Mouse (Mus musculus) right cerebral cortex, postnatal 4 days (tissue): ENCODE measurements around the gene Rbl2.
A peak's percentile ranks its signal among the peaks of the same experiment; 100 is the strongest.

Source experiments
- DNase-seq: peaks from one replicate; pipeline ENCODE4 v3.0.0-alpha.2; 2022

The Rbl2 gene

GRCm38 (mm10) chr8:91111868-91112477, 42.1 kb downstream of the Rbl2 start:
- DNase-seq: no peak

DNA sequence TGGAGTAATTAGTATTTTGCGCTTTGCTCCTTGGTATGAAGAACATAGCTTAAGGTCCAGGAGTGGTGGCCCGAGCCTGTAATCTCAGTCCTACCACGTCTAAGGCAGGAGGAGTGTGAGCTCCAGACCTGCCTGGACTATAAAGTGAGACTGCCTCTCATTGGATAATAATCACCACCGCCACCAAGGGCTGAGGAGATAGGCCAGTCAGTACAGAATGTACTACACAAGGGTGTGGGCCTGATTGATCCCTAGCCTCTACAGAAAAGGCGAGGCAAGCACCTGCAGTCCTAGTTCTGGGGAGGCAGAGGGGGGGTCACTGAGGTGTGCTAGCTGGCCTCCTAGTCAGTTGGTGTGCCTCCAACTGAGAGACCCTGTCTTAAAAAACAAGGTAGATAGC, 44.6 kb downstream of the Rbl2 start:
- DNase-seq: no peak

- no peak for DNase-seq
Observed at GRCm38 (mm10) chr8:91114910-91115309, 45.1 kb downstream of the Rbl2 start.

DNA sequence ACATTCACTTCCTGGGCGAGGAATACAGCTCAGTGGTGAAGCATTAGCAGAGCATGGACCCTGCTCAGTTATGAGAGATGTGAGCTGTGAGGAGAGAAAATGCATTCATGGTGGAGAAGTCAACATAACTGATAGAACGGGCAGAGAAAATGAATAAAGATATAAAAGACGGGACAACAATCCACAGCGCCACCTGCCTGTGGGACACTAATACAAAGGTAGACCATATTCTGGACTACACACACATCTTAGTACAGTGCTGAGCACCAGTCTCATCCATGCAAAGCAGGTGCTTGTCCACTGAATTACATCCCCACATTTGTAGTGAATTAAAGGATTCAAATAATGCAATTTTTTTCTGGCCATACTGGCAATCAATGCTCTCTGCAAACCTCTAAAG, 47.7 kb downstream of the Rbl2 start:
- no peak for DNase-seq

- no peak for DNase-seq
Observed at GRCm38 (mm10) chr8:91118131-91118530, 48.3 kb downstream of the Rbl2 start.

GRCm38 (mm10) chr8:91124315-91124714, 54.5 kb downstream of the Rbl2 start:
- no peak for DNase-seq

- no peak for DNase-seq
Observed at GRCm38 (mm10) chr8:91126786-91127185, 56.9 kb downstream of the Rbl2 start.

GRCm38 (mm10) chr8:91132731-91133130, 62.9 kb downstream of the Rbl2 start:
- no peak for DNase-seq

GRCm38 (mm10) chr8:91133441-91134069, 63.7 kb downstream of the Rbl2 start:
- DNase-seq: no peak

DNA sequence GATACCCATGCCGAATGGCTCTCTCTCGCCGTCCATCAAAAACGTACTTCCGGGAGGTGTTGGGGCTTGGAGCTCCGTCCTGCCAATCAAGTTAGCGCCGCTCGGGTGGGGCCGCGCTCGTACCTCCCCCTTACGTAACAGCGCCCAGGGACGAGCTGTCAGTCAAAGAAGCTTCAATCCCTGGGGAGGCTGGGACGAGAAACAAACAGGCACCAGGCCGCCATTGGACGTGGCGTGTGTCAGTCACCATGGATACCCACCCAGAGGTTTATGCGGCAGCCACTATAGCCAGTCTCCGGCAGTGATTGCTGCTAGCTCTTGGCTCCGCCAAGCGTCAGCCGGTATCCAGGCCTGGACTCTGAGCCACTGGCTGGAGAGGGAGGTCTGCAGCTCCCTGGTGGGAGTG, 64.2 kb downstream of the Rbl2 start:
- peak; percentile 99 for DNase-seq

DNA sequence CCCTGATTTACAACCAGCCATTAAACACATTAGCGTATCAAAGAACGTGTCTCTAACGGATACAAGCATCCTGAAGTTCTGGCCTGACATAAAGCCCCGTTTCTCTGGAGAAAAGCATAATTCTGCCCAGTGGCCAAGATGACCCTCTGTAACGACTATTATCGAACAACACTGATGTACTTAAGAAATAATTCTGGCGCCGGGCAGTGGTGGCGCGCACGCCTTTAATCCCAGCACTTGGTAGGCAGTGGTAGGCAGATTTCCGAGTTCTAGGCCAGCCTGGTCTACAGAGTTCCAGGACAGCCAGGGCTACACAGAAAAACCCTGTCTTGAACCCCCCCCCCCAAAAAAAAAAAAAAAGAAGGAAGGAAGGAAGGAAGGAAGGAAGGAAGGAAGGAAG, 64.8 kb downstream of the Rbl2 start:
- DNase-seq: no peak

- no peak for DNase-seq
Observed at GRCm38 (mm10) chr8:91135308-91136181, 65.7 kb downstream of the Rbl2 start.

GRCm38 (mm10) chr8:91140828-91141227, 71.0 kb downstream of the Rbl2 start:
- DNase-seq: no peak

DNA sequence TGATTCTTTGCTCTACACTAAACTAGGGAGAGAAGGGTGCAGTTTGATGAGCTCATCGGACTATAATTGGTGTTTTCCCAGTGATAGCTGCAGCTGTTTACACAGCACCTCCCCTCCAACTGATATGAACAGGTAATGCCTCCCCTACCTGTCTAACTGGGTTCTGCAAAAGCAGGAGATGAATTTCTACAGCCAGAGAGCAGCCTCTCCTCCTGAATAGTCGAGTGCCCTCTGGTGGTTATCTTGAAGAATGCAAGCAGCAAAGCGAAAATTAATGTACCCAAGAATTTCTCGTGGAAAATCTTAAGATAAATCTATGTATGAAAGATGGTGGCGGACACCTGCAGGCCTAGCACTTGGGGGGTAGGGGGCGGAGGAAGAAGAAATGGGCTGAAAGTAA, 77.9 kb downstream of the Rbl2 start:
- DNase-seq: peak; percentile 28

- DNase-seq: no peak
Observed at GRCm38 (mm10) chr8:91148643-91149178, 78.9 kb downstream of the Rbl2 start.

DNA sequence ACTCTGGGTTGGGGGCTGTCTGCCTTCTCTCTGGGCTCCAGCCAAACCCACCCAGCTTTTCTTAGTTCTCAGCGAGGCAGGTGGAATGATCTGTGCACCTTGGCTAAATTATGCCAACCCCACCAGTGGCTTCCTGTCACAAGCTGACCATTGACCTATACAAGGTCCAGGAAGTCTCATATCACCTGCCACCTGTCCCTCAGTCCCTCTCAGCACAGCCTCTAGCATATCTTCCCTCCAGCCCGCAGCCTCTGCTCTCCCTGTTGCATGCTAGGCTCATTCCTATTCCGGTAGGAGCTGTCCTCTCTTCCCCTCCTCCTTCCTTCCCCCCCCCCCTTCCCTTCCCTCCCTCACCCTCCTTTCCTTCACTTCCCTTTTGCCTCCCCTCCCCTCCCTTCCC, 79.4 kb downstream of the Rbl2 start:
- no peak for DNase-seq

DNA sequence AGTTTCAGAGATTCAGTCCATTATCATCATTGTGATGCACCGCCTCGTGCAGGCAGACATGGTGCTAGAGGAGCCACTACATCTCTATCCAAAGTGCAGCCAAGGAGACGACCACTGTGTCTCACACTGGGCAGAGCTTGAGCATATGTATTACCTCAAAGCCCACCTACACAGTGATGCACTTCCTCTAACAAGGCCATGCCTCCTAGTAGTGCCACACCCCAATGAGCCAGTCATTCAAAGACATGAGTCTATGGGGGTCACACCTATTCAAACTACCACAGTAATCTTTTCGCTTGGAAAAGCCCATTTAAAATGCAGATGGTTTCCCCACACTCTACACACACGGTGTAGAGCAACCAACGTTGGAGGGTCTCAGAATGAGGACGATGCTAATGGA, 81.7 kb downstream of the Rbl2 start:
- DNase-seq: no peak

- no peak for DNase-seq
Observed at GRCm38 (mm10) chr8:91153831-91154230, 84.0 kb downstream of the Rbl2 start.

- no peak for DNase-seq
Observed at GRCm38 (mm10) chr8:91154564-91154963, 84.7 kb downstream of the Rbl2 start.

GRCm38 (mm10) chr8:91158617-91159016, 88.8 kb downstream of the Rbl2 start:
- DNase-seq: no peak

GRCm38 (mm10) chr8:91159959-91160800, 90.3 kb downstream of the Rbl2 start:
- DNase-seq: no peak

DNA sequence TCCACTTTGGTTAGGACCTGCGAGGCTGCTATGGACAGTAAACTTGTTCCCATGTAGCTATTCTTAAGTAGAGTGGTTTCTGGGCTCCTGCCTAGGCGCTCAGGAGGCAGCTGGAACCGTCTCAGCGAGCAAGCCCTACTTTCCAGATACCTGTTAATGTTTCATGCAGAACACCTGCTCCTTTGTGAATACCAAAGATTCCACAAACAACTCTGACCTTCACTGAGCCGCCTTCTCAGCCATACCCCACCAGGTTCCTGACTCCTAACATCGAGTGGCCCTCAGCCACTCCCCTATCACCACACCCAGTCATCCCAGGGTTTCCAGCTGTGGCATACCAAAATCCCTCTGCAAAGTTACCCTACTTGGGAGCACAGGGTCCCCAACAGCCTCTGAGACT, 100.3 kb downstream of the Rbl2 start:
- no peak for DNase-seq

DNA sequence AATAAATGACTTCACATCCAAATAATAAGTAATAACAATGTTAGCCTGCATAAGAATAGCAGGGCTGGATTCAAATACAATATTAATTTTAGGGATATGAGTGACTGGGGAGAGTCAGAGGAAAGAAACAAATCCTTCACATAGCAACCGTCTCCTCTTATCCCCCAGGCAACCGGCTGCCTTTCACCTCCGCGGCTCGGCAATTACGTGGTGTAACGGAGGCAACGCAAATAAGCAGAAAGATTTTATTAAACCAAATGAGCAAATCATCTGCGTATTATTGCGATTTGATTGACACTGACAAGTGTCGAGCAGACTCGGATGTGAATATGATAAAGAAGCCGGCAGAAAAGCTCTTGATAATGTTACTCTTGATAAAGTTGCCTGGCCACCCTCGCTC, 101.1 kb downstream of the Rbl2 start:
- peak; percentile 26 for DNase-seq
